Mouse (Mus musculus) heart, embryonic 12.5 days (tissue): ENCODE results near the gene Rab26. TPM values are rescaled to one million over a fixed set of nuclear protein-coding genes. Genes with fewer than 3 reads are reported as not detected.

Experiments
- ATAC-seq: fragments of 200-750 bp; cut with Nextera tagmentation; 2 replicates; pipeline ENCODE4 v1.8.0; 2017; ENCODE audit warnings: moderate TSS enrichment, moderate library complexity; ENCODE audit not compliant: insufficient number of reproducible peaks, low FRiP score
- H3K27ac ChIP-seq: fragments of 300-500 bp; sonication (generic); 2 replicates; pipeline ENCODE4 v1.5.1; 2016; ENCODE audit warnings: mild to moderate bottlenecking, moderate library complexity; ENCODE audit not compliant: poor library complexity, severe bottlenecking
- H3K27me3 ChIP-seq: fragments of 300-500 bp; sonication (generic); replicated peaks from 2 replicates; pipeline ENCODE4 v1.6.1; 2016; ENCODE audit warnings: mild to moderate bottlenecking, moderate library complexity
- H3K36me3 ChIP-seq: fragments of 300-500 bp; sonication (generic); 2 replicates; pipeline ENCODE4 v1.6.1; 2016; ENCODE audit warnings: mild to moderate bottlenecking, moderate library complexity
- H3K4me1 ChIP-seq: fragments of 300-500 bp; sonication (generic); replicated peaks from 2 replicates; pipeline ENCODE4 v1.6.1; 2016; ENCODE audit warnings: mild to moderate bottlenecking
- H3K4me2 ChIP-seq: fragments of 300-500 bp; sonication (generic); 2 replicates; pipeline ENCODE4 v1.6.1; 2016; ENCODE audit warnings: mild to moderate bottlenecking, moderate library complexity
- H3K4me3 ChIP-seq: fragments of 300-500 bp; sonication (generic); 2 replicates; pipeline ENCODE4 v1.5.1; 2016; ENCODE audit warnings: mild to moderate bottlenecking
- H3K9ac ChIP-seq: fragments of 300-500 bp; sonication (generic); 2 replicates; pipeline ENCODE4 v1.6.1; 2016; ENCODE audit warnings: mild to moderate bottlenecking, moderate library complexity
- H3K9me3 ChIP-seq: fragments of 300-500 bp; sonication (generic); replicated peaks from 2 replicates; pipeline ENCODE4 v1.6.1; 2016; ENCODE audit warnings: mild to moderate bottlenecking, moderate library complexity
- WGBS: fragments of 180-500 bp; shearing (Covaris S2); methylation state at CpG from one replicate; pipeline ENCODE4 v1.1.7; 2016; 5-methylcytosine and 5-hydroxymethylcytosine counted together
- polyA plus RNA-seq: library from polyadenylated mRNA; unstranded; fragments of >200 nt; fragmentation: Nextera tagmentation; extraction: Ambion mirVana; gene quantifications from 2 replicates; pipeline ENCODE4 v1.2.1, GENCODE M21; 2016

Rab26 gene
- polyA plus RNA-seq, 1 experiment from 2014 or later = 1.2 TPM

DNA sequence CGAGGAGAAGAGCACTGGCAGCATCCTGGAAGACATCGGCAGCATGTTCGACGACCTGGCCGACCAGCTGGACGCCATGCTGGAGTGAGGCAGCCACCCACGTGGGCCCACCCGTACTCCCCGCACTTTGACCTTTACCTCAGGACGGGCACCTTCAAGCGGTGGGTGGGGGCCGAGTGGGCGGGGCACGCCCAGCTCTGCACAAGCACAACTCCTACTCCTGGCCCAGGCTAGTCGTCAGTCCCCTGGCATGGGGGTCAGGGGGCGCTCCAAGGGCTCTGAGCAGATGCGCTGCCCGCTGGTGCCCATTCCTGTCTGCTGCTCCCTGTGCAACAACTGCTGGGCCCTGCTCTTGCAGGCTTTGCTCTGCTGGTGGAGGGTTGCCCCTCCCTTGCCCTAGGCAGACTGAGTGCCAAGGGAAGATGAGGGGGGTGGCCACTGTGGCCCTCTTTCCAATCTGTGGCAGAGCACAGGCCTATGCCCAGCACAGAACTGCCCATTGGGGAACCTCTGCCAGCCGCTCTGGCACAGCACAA, 26.8 kb downstream of the Rab26 start:
- Histone ChIP-seq H3K36me3 (peaks cover 46% of the 10 kb centered on the region), H3K4me2 (peak overlapping the region; percentile 70), H3K27ac (no peak overlapping the region), H3K9ac (no peak overlapping the region), H3K9me3 (no peaks in the 10 kb centered on the region), H3K4me1 (peaks cover 14% of the 10 kb centered on the region), H3K27me3 (peaks cover 46% of the 10 kb centered on the region), H3K4me3 (no peak overlapping the region)
- WGBS = 49% methylated on average over 19 of the region's 19 CpGs
- ATAC-seq = 0 out of 2 replicates have a peak, but pooled peaks have one; percentile 4

DNA sequence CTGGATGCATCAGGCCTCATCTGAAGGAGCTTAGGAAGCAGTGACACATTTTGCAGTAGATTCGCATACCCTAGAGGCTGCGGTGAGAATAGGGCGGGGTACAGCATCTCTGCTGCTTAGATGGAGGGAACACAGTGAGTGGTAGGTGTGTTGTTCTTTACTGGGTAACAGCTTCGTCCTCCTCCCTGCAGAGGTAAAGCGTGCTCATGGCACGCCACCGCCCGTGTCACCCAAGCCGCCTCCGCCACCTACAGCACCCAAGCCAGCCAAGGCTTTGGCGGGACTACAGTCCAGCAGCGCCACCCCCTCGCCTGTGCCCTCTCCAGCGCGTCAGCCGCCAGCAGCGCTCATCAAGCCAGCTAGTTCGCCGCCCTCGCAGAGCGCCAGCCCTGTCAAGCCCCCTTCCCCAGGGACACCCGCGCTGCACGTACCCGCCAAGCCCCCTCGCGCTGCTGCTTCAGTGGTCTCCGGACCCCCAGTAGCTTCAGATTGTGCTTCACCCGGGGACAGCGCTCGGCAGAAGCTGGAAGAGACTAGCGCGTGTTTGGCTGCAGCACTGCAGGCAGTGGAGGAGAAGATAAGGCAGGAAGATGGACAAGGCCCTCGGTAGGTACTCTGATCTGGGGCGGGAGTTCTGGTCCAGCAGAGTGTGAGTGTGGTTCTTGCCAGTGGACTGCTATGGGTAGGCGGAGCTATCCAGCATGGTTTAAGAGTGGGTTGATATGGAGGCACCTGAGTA, 27.5 kb downstream of the Rab26 start:
- Histone ChIP-seq H3K4me2 (peak overlapping the region; percentile 70), H3K27me3 (peaks cover 53% of the 10 kb centered on the region), H3K4me1 (peaks cover 14% of the 10 kb centered on the region), H3K36me3 (peaks cover 39% of the 10 kb centered on the region), H3K27ac (no peak overlapping the region), H3K9me3 (no peaks in the 10 kb centered on the region), H3K4me3 (peak overlapping the region; percentile 34), H3K9ac (peak overlapping the region; percentile 67)
- 0 out of 2 replicates have a peak, but pooled peaks have one; percentile 19 for ATAC-seq
- 19% methylated on average over 36 of the region's 36 CpGs for WGBS

DNA sequence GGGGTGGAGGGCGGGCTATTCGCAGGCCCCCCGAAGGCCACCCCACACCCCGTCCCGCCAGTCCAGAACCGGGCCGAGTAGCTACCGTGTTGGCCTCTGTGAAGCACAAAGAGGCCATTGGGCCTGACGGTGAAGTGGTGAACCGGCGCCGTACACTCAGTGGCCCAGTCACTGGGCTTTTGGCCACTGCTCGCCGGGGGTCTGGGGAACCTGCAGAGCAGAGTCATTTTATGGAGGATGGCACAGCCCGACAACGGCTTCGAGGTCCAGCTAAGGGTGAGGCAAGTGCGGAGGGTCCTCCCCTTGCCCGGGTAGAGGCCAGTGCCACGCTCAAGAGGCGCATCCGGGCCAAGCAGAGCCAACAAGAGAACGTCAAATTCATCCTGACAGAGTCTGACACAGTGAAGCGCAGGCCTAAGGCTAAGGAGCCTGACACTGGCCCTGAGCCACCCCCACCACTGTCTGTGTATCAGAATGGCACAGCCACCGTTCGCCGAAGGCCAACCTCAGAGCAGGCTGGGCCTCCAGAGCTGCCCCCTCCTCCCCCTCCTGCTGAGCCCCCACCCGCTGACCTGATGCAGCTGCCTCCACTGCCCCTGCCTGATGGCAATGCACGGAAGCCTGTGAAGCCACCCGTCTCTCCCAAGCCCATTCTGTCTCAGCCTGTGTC, 28.6 kb downstream of the Rab26 start:
- 90% methylated on average over 30 of the region's 30 CpGs for WGBS
- Histone ChIP-seq H3K36me3 (peaks cover 28% of the 10 kb centered on the region), H3K27ac (no peak overlapping the region), H3K4me2 (no peak overlapping the region), H3K27me3 (peaks cover 62% of the 10 kb centered on the region), H3K4me3 (no peak overlapping the region), H3K9me3 (no peaks in the 10 kb centered on the region), H3K4me1 (peaks cover 14% of the 10 kb centered on the region), H3K9ac (no peak overlapping the region)
- ATAC-seq = no peak

DNA sequence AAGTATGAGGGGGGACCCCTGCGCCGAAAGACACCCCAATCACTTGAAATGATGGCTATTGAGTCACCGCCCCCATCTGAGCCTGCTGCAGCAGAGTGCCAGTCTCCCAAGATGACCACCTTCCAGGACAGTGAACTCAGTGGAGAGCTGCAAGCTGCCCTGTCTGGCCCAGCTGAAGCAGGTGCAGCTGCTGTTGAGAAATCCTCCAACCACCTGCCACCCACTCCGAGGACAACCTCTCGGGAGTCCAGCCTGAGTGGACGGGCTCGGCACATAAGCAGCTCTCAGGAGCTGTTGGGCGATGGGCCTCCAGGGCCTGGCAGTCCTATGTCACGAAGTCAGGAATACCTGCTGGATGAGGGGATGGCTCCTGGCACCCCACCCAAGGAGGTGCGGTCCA, 29.9 kb downstream of the Rab26 start:
- no peak overlapping the region for H3K27ac ChIP-seq
- ATAC-seq = no peak

DNA sequence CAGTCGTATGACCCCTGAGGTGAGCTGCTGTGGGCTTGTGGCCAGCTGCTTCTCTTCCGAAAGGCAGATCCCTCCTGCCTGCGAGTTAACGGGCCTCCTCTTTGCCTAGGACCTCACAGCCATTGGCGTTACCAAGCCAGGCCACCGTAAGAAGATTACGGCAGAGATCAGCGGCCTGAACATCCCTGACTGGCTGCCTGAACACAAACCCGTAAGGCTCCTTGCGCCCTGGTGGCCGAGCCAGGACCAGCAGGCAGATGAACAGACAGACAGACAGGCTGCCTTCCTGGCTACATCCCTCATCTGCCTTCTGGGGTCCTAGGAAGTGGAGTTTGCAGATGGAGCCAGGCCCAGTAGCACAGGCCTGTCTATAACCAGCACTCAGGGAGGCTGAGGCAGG, 31.8 kb downstream of the Rab26 start:
- Histone ChIP-seq H3K4me2 (no peak overlapping the region), H3K9ac (no peak overlapping the region), H3K27ac (no peak overlapping the region), H3K4me1 (peaks cover 12% of the 10 kb centered on the region), H3K9me3 (no peaks in the 10 kb centered on the region), H3K36me3 (no peaks in the 10 kb centered on the region), H3K27me3 (peaks cover 63% of the 10 kb centered on the region), H3K4me3 (no peak overlapping the region)
- WGBS = 34% methylated on average over 11 of the region's 11 CpGs
- ATAC-seq = no peak

More for the DNA sequence above, 29.9 kb downstream of the Rab26 start:
- peaks cover 14% of the 10 kb centered on the region for H3K36me3 ChIP-seq
- WGBS = 88% methylated on average over 10 of the region's 10 CpGs
- peaks cover 14% of the 10 kb centered on the region for H3K4me1 ChIP-seq
- H3K9me3 ChIP-seq = no peaks in the 10 kb centered on the region
- no peak overlapping the region for H3K4me2 ChIP-seq
- no peak overlapping the region for H3K9ac ChIP-seq
- no peak overlapping the region for H3K4me3 ChIP-seq
- H3K27me3 ChIP-seq = peaks cover 63% of the 10 kb centered on the region

DNA sequence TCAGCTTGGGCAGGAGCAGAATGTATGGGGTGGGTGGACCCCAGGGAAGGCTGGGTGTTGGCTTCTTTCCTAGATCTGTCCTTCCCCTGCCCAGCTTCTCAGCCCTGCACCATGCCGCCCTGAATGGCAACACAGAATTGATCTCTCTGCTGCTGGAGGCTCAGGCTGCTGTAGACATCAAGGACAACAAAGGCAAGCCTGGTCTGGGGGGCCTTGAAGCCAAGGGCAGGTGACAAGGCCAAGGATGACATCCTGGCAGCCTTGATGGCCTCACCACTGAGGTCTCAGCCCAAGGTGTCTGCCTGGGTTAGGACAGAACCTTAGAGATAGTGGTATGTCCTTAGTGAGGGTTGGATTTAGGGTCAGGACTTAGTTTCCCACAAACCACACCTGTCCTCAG, 38.0 kb downstream of the Rab26 start:
- Histone ChIP-seq H3K36me3 (no peaks in the 10 kb centered on the region), H3K27me3 (peaks cover 24% of the 10 kb centered on the region), H3K27ac (no peak overlapping the region), H3K9me3 (no peaks in the 10 kb centered on the region), H3K4me3 (no peak overlapping the region), H3K4me2 (no peak overlapping the region), H3K9ac (no peak overlapping the region), H3K4me1 (no peaks in the 10 kb centered on the region)
- ATAC-seq = no peak
- WGBS = 71% methylated on average over 1 of the region's 1 CpGs

DNA sequence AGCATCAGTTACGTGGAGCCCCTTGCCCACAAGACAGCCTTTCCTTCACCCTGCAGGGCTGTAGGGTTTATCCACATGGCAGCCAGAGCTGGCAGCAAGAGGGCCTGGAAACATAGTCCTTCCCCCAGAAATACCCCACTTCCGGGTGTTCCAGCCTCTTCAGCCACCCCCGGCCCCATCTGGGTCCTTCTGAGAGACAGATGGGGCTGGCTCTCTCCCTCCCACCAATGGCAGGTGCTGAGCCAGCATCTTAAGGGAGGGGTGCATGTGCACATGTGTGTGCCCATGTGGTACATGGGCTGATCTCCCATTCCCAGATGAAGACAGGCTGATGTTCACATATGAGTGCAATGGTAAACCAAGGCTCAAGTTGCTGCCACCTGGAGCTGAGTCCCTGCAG, 38.6 kb downstream of the Rab26 start:
- WGBS = 71% methylated on average over 3 of the region's 3 CpGs

DNA sequence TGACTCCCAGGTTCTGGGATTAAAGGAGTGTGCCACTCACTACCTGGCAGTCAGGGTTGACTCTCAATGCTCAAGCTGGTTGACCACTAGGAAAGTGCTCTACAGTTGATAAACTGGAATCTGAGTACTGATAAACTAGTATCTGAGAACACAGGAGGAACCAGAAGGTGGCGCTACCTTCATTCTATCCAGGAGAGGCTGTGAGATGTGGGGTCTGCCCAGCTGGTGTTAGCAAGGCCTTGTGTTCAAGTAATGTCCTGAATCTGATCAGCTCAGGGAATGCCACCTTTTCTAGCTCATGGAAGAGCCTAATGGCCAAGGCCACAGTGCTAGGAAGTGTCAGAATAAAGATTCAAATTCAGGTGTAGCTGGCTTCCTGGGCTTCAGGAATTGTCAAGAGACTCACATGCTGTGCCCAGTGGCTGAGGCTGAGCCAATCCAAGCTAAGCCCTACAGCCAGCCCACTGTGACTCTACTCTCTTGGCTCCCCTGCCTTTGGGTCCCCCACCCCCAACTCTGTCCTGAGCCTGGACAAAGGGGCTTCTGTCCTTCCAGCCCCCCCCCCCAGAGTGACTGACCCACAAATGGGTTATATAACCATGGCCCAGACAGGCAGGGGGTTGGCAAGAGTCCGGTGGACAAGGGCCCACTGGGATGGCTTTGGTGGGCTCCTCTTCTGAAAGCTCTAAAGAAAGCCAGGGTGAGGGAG, 39.2 kb downstream of the Rab26 start:
- no peaks in the 10 kb centered on the region for H3K36me3 ChIP-seq
- H3K27ac ChIP-seq = no peak overlapping the region
- no peaks in the 10 kb centered on the region for H3K4me1 ChIP-seq
- no peaks in the 10 kb centered on the region for H3K9me3 ChIP-seq
- H3K4me2 ChIP-seq = no peak overlapping the region
- H3K9ac ChIP-seq = no peak overlapping the region
- no peak for ATAC-seq
- peaks cover 31% of the 10 kb centered on the region for H3K27me3 ChIP-seq
- WGBS = 38% methylated on average over 2 of the region's 2 CpGs
- no peak overlapping the region for H3K4me3 ChIP-seq

More for the DNA sequence above, 38.6 kb downstream of the Rab26 start:
- H3K4me3 ChIP-seq = no peak overlapping the region
- H3K9ac ChIP-seq = no peak overlapping the region
- ATAC-seq = no peak
- peaks cover 26% of the 10 kb centered on the region for H3K27me3 ChIP-seq
- H3K9me3 ChIP-seq = no peaks in the 10 kb centered on the region
- no peaks in the 10 kb centered on the region for H3K36me3 ChIP-seq
- H3K27ac ChIP-seq = no peak overlapping the region
- no peaks in the 10 kb centered on the region for H3K4me1 ChIP-seq
- H3K4me2 ChIP-seq = no peak overlapping the region

DNA sequence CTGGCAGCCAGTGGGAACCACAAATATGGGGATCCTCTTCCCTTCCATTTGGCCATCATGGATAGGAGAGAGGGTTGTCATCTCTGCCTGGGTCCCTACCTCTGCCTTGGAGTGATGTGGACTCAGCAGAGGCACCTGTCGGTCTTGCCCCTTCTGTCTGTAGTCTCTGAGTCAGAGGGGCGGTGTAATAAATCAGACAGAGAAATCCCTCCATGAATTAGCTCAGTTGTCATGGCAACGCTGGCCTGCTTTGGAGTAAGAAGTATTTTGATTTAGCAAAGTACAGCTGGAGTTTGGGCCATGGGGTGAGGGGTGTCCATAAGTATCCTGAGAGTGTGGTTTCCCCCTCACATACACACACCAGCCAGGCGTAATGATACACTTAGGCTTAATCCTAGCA, 43.6 kb downstream of the Rab26 start:
- Histone ChIP-seq H3K27ac (no peak overlapping the region), H3K27me3 (peaks cover 56% of the 10 kb centered on the region), H3K9ac (no peak overlapping the region), H3K4me1 (peaks cover 15% of the 10 kb centered on the region), H3K4me3 (no peak overlapping the region), H3K9me3 (no peaks in the 10 kb centered on the region), H3K4me2 (no peak overlapping the region), H3K36me3 (no peaks in the 10 kb centered on the region)
- no peak for ATAC-seq
- 87% methylated on average over 4 of the region's 4 CpGs for WGBS

DNA sequence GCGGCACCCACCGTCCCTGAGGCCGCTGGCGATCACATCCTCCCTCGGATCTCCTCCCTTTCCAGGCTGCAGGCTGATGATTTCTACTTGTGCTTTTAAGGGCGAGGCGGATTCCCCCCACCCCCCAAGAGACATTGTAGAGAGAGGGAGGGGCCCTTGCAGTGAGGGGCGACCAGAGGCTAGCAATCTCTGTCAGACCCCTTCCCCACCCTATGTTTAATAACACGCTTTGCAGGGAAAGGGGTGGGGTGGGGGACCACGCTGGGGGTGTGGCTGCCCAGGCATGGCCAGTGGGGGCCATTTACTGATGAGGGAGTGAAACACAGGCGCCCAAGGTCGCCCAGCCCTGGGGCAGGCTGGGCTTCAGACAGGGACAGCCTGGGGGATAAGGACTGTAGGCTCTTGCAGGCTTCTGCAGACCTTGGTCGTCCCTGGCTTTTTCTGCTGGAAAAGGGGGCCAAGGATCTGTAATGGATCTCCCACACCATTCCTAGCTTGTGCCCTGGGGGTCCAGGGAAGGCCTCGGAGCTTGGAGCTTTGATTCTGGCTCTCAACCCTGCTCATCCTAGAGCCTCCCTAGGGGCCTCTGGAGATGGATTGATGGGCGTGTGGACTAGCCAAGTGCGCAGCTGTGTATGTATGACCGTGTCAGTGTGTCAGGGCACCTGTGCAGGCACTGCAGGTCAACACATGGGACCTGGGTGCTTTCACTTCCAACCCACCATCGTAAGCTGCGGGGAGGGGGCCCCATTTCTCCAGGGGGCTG, 44.6 kb downstream of the Rab26 start:
- Histone ChIP-seq H3K4me3 (peak overlapping the region; percentile 64), H3K36me3 (no peaks in the 10 kb centered on the region), H3K9me3 (no peaks in the 10 kb centered on the region), H3K4me2 (peak overlapping the region; percentile 99), H3K4me1 (peaks cover 18% of the 10 kb centered on the region), H3K27ac (no peak overlapping the region), H3K27me3 (peaks cover 55% of the 10 kb centered on the region), H3K9ac (peak overlapping the region; percentile 83)
- WGBS = 24% methylated on average over 19 of the region's 19 CpGs
- ATAC-seq = no peak
